8 mouse cellular contexts compared by ENCODE assay signal in genomic region chr9:21936692-21937570, GRCm38 (mm10). TPM values are rescaled to one million over a fixed set of nuclear protein-coding genes. Genes with fewer than 3 reads are reported as not detected.
DNase-seq lines count a peak whose midpoint lies in the region; ATAC-seq lines count a peak whose summit lies in the region.

Gene Plppr2 (plus strand): TSS chr9:21937033.

- H3K27ac ChIP-seq in embryonic facial prominence, embryonic 12.5 days: peak within 1 kb of the TSS; percentile 54; the same call in 1 of the 2 replicates
- peak within 1 kb of the TSS; percentile 5; the same call in 1 of the 2 replicates for H3K27ac ChIP-seq in midbrain, embryonic 11.5 days (ENCODE audit: low read depth, low read length)

- WGBS in embryonic facial prominence, embryonic 12.5 days: 2% methylated on average over 41 of the region's 43 CpGs
- WGBS in midbrain, embryonic 11.5 days: 3% methylated on average over 39 of the region's 43 CpGs

- H3K9ac ChIP-seq in embryonic facial prominence, embryonic 12.5 days: peak within 1 kb of the TSS; percentile 63
- H3K9ac ChIP-seq in midbrain, embryonic 11.5 days (ENCODE audit: low read length): peak within 1 kb of the TSS; percentile 75

- peak within 1 kb of the TSS; percentile 81 for H3K4me2 ChIP-seq in embryonic facial prominence, embryonic 12.5 days (replicated peaks)
- peak within 1 kb of the TSS; percentile 73 for H3K4me2 ChIP-seq in midbrain, embryonic 11.5 days

- no peaks in the 10 kb centered on the region for H3K9me3 ChIP-seq in embryonic facial prominence, embryonic 12.5 days
- H3K9me3 ChIP-seq in midbrain, embryonic 11.5 days (ENCODE audit: control insufficient read depth, low read length): no peaks in the 10 kb centered on the region

- DNase-seq in adrenal gland, postnatal 25 days: peak; percentile 99
- DNase-seq in heart, adult 11 months: peak; percentile 99
- peak; percentile 97 for DNase-seq in kidney, adult 11 months
- peak; percentile 99 for DNase-seq in left cerebral cortex, postnatal 4 days
- DNase-seq in midbrain, embryonic 11.5 days (ENCODE audit: low spot score, missing footprints): peak; percentile 99
- peak; percentile 98 for DNase-seq in right cerebral cortex, postnatal 4 days
- DNase-seq in yolk sac, embryonic 10.5 days (ENCODE audit: low spot score): peak; percentile 96

- intact Hi-C loops in left cerebral cortex, postnatal 4 days (cut with DNase I): no loop called here

- H3K36me3 ChIP-seq in embryonic facial prominence, embryonic 12.5 days: 0 out of 2 replicates have a peak, but pooled peaks cover 3% of the 10 kb centered on the region
- H3K36me3 ChIP-seq in midbrain, embryonic 11.5 days (ENCODE audit: control insufficient read depth, insufficient read depth, low read length): no peaks in the 10 kb centered on the region; the same call in 1 of the 2 replicates

- peak; percentile 93 for ATAC-seq in embryonic facial prominence, embryonic 12.5 days (ENCODE audit: insufficient number of reproducible peaks, insufficient read depth, low FRiP score, low TSS enrichment)
- ATAC-seq in midbrain, embryonic 11.5 days (ENCODE audit: low FRiP score): peak; percentile 97

- H3K4me3 ChIP-seq in embryonic facial prominence, embryonic 12.5 days: peak within 1 kb of the TSS; percentile 62
- H3K4me3 ChIP-seq in midbrain, embryonic 11.5 days (ENCODE audit: low read depth, low read length): peak within 1 kb of the TSS; percentile 59

- H3K4me1 ChIP-seq in embryonic facial prominence, embryonic 12.5 days: peaks cover 9% of the 10 kb centered on the region; the same call in 1 of the 2 replicates
- H3K4me1 ChIP-seq in midbrain, embryonic 11.5 days (ENCODE audit: control insufficient read depth, insufficient read depth, low read length): peaks cover 3% of the 10 kb centered on the region; the same call in 1 of the 2 replicates

- H3K27me3 ChIP-seq in embryonic facial prominence, embryonic 12.5 days: no peaks in the 10 kb centered on the region
- H3K27me3 ChIP-seq in midbrain, embryonic 11.5 days (ENCODE audit: control insufficient read depth, insufficient read depth, low read length): 0 out of 2 replicates have a peak, but pooled peaks cover 3% of the 10 kb centered on the region

RNA-seq across cellular contexts. Expression of gene Plppr2, which starts in this region (rescaled TPM):
- 35.6 and 40.5 TPM in 2 replicates for total RNA-seq in adrenal gland, postnatal 25 days (2021)
- 15.9 and 16.2 TPM in 2 replicates for polyA plus RNA-seq in embryonic facial prominence, embryonic 12.5 days (2016; fragmentation: Nextera tagmentation; extraction: Ambion mirVana)
- 100 to 1,000 TPM; 199 to 225 TPM for total RNA-seq in left cerebral cortex, postnatal 4 days (2021)
- 19.1 and 22.2 TPM in 2 replicates for polyA plus RNA-seq in midbrain, embryonic 11.5 days (2014; fragmentation: Nextera tagmentation; extraction: Ambion mirVana)

Comparison
In these comparisons a context has a peak if more than half of its experiments do, and no peak if none do; other contexts are left out.
1. Peak in every context shown above with its lines: DNase-seq, ATAC-seq, H3K4me3 ChIP-seq and H3K27ac ChIP-seq.